Mouse (Mus musculus) forebrain, embryonic 14.5 days (tissue): Measurements from ENCODE around the gene Alpk1. TPM values are rescaled to one million over a fixed set of nuclear protein-coding genes. Genes with fewer than 3 reads are reported as not detected.
"Not testable (repeated sequence)": the region's sequence is repeated elsewhere in the genome, so short reads cannot be mapped to it uniquely, and the experiment has no call there.

Experiments
- ATAC-seq: fragments of 200-750 bp; cut with Nextera tagmentation; 2 replicates; pipeline ENCODE4 v1.8.0; 2017; ENCODE audit warnings: mild to moderate bottlenecking, moderate library complexity
- DNase-seq: peaks from one replicate; pipeline ENCODE4 v3.0.0-alpha.2; 2015; ENCODE audit warnings: low spot score
- H3K27ac ChIP-seq: fragments of 300-500 bp; sonication (generic); 2 replicates; pipeline ENCODE4 v1.5.1; 2014; ENCODE audit warnings: low read depth, mild to moderate bottlenecking, control low read depth, low read length, moderate library complexity
- H3K27me3 ChIP-seq: fragments of 300-500 bp; sonication (generic); replicated peaks from 2 replicates; pipeline ENCODE4 v1.6.1; 2014; ENCODE audit warnings: low read length, control low read depth, mixed read lengths; ENCODE audit not compliant: control insufficient read depth, insufficient read depth
- H3K36me3 ChIP-seq: fragments of 300-500 bp; sonication (generic); 2 replicates; pipeline ENCODE4 v1.6.1; 2014; ENCODE audit warnings: low read length, control low read depth; ENCODE audit not compliant: control insufficient read depth, insufficient read depth
- H3K4me1 ChIP-seq: fragments of 300-500 bp; sonication (generic); 2 replicates; pipeline ENCODE4 v1.6.1; 2014; ENCODE audit warnings: antibody characterized with exemption, low read length, control low read depth; ENCODE audit not compliant: control insufficient read depth, insufficient read depth
- H3K4me2 ChIP-seq: fragments of 300-500 bp; sonication (generic); 2 replicates; pipeline ENCODE4 v1.6.1; 2014; ENCODE audit warnings: mild to moderate bottlenecking, control low read depth, low read length
- H3K4me3 ChIP-seq: fragments of 300-500 bp; sonication (generic); 2 replicates; pipeline ENCODE4 v1.5.1; 2014; ENCODE audit warnings: low read depth, low read length, control low read depth
- H3K9ac ChIP-seq: fragments of 300-500 bp; sonication (generic); 2 replicates; pipeline ENCODE4 v1.6.1; 2014; ENCODE audit warnings: mild to moderate bottlenecking, low read length, control low read depth, moderate library complexity
- H3K9me3 ChIP-seq: fragments of 300-500 bp; sonication (generic); replicated peaks from 2 replicates; pipeline ENCODE4 v1.6.1; 2016; ENCODE audit warnings: low read length, control low read depth, mixed read lengths; ENCODE audit not compliant: control insufficient read depth
- WGBS: fragments of 180-500 bp; shearing (Covaris S2); extraction: QIAGEN DNeasy Blood & Tissue Kit; methylation state at CpG from one replicate; pipeline ENCODE4 v1.1.7; 2014; 5-methylcytosine and 5-hydroxymethylcytosine counted together
- polyA plus RNA-seq: library from polyadenylated mRNA; unstranded; fragments of >200 nt; fragmentation: Nextera tagmentation; extraction: Ambion mirVana; gene quantifications from 2 replicates; pipeline ENCODE4 v1.2.1, GENCODE M21; 2014

The Alpk1 gene
- polyA plus RNA-seq, 1 experiment from 2014 or later: 1.1 TPM

DNA sequence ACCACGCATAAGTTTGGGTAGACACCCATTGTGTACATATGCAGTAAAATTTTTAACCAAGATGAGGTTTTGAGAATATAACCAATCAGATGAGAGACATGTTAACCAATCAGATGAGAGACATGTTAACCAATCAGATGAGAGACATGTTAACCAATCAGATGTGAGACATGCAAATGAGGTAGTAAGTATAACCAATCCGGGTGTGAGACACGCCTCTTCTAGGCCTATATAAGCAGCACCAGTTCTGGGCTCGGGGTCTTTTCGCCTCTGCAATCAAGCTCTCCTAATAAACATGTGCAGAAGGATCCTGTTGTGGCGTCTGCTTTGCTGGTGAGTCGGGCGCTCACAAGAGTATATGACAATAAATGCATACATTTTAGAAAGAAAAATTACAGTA lies 3.4 kb upstream of the Alpk1 start:
- not testable (repeated sequence) for H3K4me1 ChIP-seq, H3K4me2 ChIP-seq, H3K36me3 ChIP-seq, DNase-seq, H3K9ac ChIP-seq, H3K27me3 ChIP-seq, H3K4me3 ChIP-seq, H3K27ac ChIP-seq, H3K9me3 ChIP-seq, ATAC-seq
- WGBS: 97% methylated on average over 8 of the region's 8 CpGs

- ATAC-seq: no peak
- H3K9me3 ChIP-seq: no peaks in the 10 kb centered on the region
- H3K9ac ChIP-seq: no peak overlapping the region
- H3K4me1 ChIP-seq: no peaks in the 10 kb centered on the region
- DNase-seq: no peak
- WGBS: 91% methylated on average over 6 of the region's 6 CpGs
- H3K4me2 ChIP-seq: no peak overlapping the region
- H3K36me3 ChIP-seq: no peaks in the 10 kb centered on the region
- no peak overlapping the region for H3K4me3 ChIP-seq
- peaks cover 2% of the 10 kb centered on the region for H3K27me3 ChIP-seq
- no peak overlapping the region for H3K27ac ChIP-seq
Observed at GRCm38 (mm10) chr3:127782921-127783320, 2.6 kb upstream of the Alpk1 start.

GRCm38 (mm10) chr3:127780921-127781320 lies 594 bp upstream of the Alpk1 start:
- 93% methylated on average over 9 of the region's 9 CpGs for WGBS
- DNase-seq: no peak

GRCm38 (mm10) chr3:127769146-127769545 lies 11.2 kb downstream of the Alpk1 start:
- no peak for ATAC-seq
- Histone ChIP-seq H3K4me2 (no peak overlapping the region), H3K27me3 (no peaks in the 10 kb centered on the region), H3K4me3 (no peak overlapping the region), H3K9ac (no peak overlapping the region), H3K4me1 (no peaks in the 10 kb centered on the region), H3K9me3 (no peaks in the 10 kb centered on the region), H3K36me3 (no peaks in the 10 kb centered on the region), H3K27ac (no peak overlapping the region)
- 91% methylated on average over 11 of the region's 11 CpGs for WGBS
- DNase-seq: no peak

More at GRCm38 (mm10) chr3:127780921-127781320, 594 bp upstream of the Alpk1 start:
- Histone ChIP-seq H3K27me3 (no peaks in the 10 kb centered on the region), H3K36me3 (no peaks in the 10 kb centered on the region), H3K4me2 (no peak overlapping the region), H3K4me1 (no peaks in the 10 kb centered on the region), H3K9me3 (no peaks in the 10 kb centered on the region), H3K4me3 (no peak overlapping the region), H3K27ac (no peak overlapping the region), H3K9ac (no peak overlapping the region)
- ATAC-seq: no peak

- Histone ChIP-seq H3K4me2 (no peak overlapping the region), H3K9me3 (no peaks in the 10 kb centered on the region), H3K36me3 (no peaks in the 10 kb centered on the region), H3K27me3 (no peaks in the 10 kb centered on the region), H3K4me3 (no peak overlapping the region), H3K9ac (no peak overlapping the region), H3K4me1 (no peaks in the 10 kb centered on the region), H3K27ac (no peak overlapping the region)
- WGBS: 72% methylated on average over 3 of the region's 3 CpGs
- ATAC-seq (no peak), DNase-seq (no peak)
Observed at GRCm38 (mm10) chr3:127765971-127766370, 14.4 kb downstream of the Alpk1 start.

DNA sequence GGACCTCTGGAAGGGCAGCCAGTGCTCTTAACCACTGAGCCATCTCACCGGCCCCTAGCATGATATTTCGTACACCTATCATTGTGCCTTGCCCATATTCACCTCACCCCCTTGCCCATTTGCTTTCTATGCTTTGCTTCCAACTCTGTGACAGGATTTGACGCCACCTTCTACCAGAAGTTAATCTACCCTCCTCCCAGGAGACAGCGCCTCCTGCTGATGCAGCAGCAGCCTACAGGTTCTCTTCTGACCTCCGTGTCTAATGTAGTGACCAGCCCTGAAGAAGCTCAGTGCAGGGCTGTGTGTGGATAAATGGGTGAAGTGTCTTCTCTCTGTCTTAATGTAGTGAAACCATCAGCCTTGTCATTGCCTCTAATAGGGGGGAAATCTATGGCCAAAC lies 15.8 kb downstream of the Alpk1 start:
- ATAC-seq (no peak), DNase-seq (no peak)
- H3K27me3 ChIP-seq: no peaks in the 10 kb centered on the region
- no peak overlapping the region for H3K9ac ChIP-seq
- H3K27ac ChIP-seq: no peak overlapping the region
- H3K9me3 ChIP-seq: no peaks in the 10 kb centered on the region
- 57% methylated on average over 5 of the region's 5 CpGs for WGBS
- H3K4me3 ChIP-seq: no peak overlapping the region
- H3K36me3 ChIP-seq: no peaks in the 10 kb centered on the region
- no peaks in the 10 kb centered on the region for H3K4me1 ChIP-seq
- no peak overlapping the region for H3K4me2 ChIP-seq

DNA sequence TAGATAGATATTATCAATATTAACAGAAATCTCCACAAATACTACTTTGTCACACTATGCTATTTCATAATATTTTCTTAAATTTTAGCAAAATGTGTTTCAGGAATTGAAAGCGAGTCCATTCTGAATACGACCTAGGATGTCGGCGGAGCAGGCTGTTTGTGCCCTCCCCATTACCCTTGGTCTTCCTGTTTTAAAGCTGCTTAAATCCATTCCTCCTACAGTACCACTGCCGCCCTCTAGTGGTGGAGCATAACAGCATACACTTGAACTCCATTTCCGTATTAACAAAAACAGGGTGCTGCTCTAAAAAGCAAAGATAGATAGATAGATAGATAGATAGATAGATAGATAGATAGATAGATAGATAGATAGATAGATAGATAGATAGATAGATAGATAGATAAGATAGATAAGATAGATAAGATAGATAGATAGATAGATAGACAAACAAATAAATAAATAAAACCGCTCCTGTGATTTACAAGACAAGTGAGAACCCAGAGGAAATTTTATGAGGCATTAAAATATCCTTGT lies 17.2 kb downstream of the Alpk1 start:
- Histone ChIP-seq H3K4me2 (no peak overlapping the region), H3K36me3 (no peaks in the 10 kb centered on the region), H3K27ac (no peak overlapping the region), H3K4me3 (no peak overlapping the region), H3K27me3 (no peaks in the 10 kb centered on the region), H3K9me3 (no peaks in the 10 kb centered on the region), H3K4me1 (peaks cover 5% of the 10 kb centered on the region; the same call in 1 of the 2 replicates), H3K9ac (no peak overlapping the region)
- peak; percentile 61 for ATAC-seq
- 25% methylated on average over 7 of the region's 7 CpGs for WGBS
- DNase-seq: peak; percentile 86

GRCm38 (mm10) chr3:127762403-127762802 lies 17.9 kb downstream of the Alpk1 start:
- Histone ChIP-seq H3K27ac (no peak overlapping the region), H3K4me3 (no peak overlapping the region), H3K9ac (no peak overlapping the region), H3K27me3 (no peaks in the 10 kb centered on the region; the same call in 1 of the 2 replicates), H3K9me3 (no peaks in the 10 kb centered on the region), H3K36me3 (no peaks in the 10 kb centered on the region), H3K4me1 (peaks cover 5% of the 10 kb centered on the region; the same call in 1 of the 2 replicates), H3K4me2 (no peak overlapping the region)
- DNase-seq: no peak
- 62% methylated on average over 8 of the region's 8 CpGs for WGBS
- no peak for ATAC-seq

GRCm38 (mm10) chr3:127759212-127759611 lies 21.1 kb downstream of the Alpk1 start:
- Histone ChIP-seq H3K27me3 (peaks cover 5% of the 10 kb centered on the region; the same call in 1 of the 2 replicates), H3K9ac (no peak overlapping the region), H3K4me2 (no peak overlapping the region), H3K4me1 (peaks cover 5% of the 10 kb centered on the region; the same call in 1 of the 2 replicates), H3K9me3 (no peaks in the 10 kb centered on the region), H3K27ac (peak overlapping the region; percentile 57), H3K4me3 (no peak overlapping the region), H3K36me3 (no peaks in the 10 kb centered on the region)
- DNase-seq (peak; percentile 90), ATAC-seq (peak; percentile 84)
- whole genome bisulfite sequencing: 9% methylated on average over 8 of the region's 8 CpGs
